ENCODE assay signal across 8 mouse cellular contexts in genomic region chr1:182340281-182340680, GRCm38 (mm10). TPM values are rescaled to one million over a fixed set of nuclear protein-coding genes. Genes with fewer than 3 reads are reported as not detected.
DNase-seq lines count a peak whose midpoint lies in the region; ATAC-seq and TF ChIP-seq lines count a peak whose summit lies in the region.

No protein-coding gene starts in this region.

- H3K79me2 ChIP-seq in heart, adult 2 months (replicated peaks; ENCODE audit: control insufficient read depth, insufficient read depth, low read length): peaks cover 9% of the 10 kb centered on the region

- H3K4me3 ChIP-seq in heart, adult 2 months: peak overlapping the region; percentile 66
- H3K4me3 ChIP-seq in forebrain, embryonic 10.5 days: peak overlapping the region; percentile 100
- H3K4me3 ChIP-seq in liver, embryonic 12.5 days: peak overlapping the region; percentile 95

- intact Hi-C loops in heart, adult 2 months (cut with DNase I): loop anchor here (2.0 kb wide), 1 partner anchor 57 kb away; the partner anchor contains the start of gene Degs1
- intact Hi-C loops in heart, postnatal 36 days (cut with DNase I): loop anchor here (2.0 kb wide), 1 partner anchor 57 kb away; the partner anchor contains the start of gene Degs1

- no peak overlapping the region for H3K9ac ChIP-seq in heart, adult 2 months (ENCODE audit: low read depth, low read length)
- H3K9ac ChIP-seq in liver, embryonic 12.5 days: peak overlapping the region; percentile 97

- peaks cover 4% of the 10 kb centered on the region for H3K4me1 ChIP-seq in heart, adult 2 months (ENCODE audit: control insufficient read depth, insufficient read depth, low read length)
- peaks cover 28% of the 10 kb centered on the region for H3K4me1 ChIP-seq in forebrain, embryonic 10.5 days
- H3K4me1 ChIP-seq in liver, embryonic 12.5 days: peaks cover 22% of the 10 kb centered on the region

- no peak for TF ChIP-seq POLR2A in heart, adult 2 months (IDR thresholded peaks at IDR 0.05; ENCODE audit: insufficient read depth, low read depth, low read length)

- peaks cover 11% of the 10 kb centered on the region for H3K36me3 ChIP-seq in heart, adult 2 months (ENCODE audit: control insufficient read depth, insufficient read depth, low read length)
- peaks cover 11% of the 10 kb centered on the region for H3K36me3 ChIP-seq in forebrain, embryonic 10.5 days (replicated peaks)
- H3K36me3 ChIP-seq in liver, embryonic 12.5 days: peaks cover 3% of the 10 kb centered on the region; the same call in 1 of the 2 replicates

- no peak for ATAC-seq in liver, embryonic 12.5 days

- H3K4me2 ChIP-seq in liver, embryonic 12.5 days: peak overlapping the region; percentile 97

- DNase-seq in heart, adult 2 months: no peak
- DNase-seq in heart, postnatal 36 days: no peak
- peak; percentile 20 for DNase-seq in 416B (ENCODE audit: low read depth)
- no peak for DNase-seq in forebrain, embryonic 10.5 days (ENCODE audit: extremely low spot score, low spot score)
- no peak for DNase-seq in spleen, postnatal 10 days (ENCODE audit: low spot score in 2 of 2)
- no peak for DNase-seq in right cerebral cortex, postnatal 25 days
- DNase-seq in layer of hippocampus, postnatal 36 days: no peak

- H3K27ac ChIP-seq in heart, adult 2 months: no peak overlapping the region
- peak overlapping the region; percentile 98 for H3K27ac ChIP-seq in forebrain, embryonic 10.5 days
- no peak overlapping the region for H3K27ac ChIP-seq in liver, embryonic 12.5 days

- H3K27me3 ChIP-seq in heart, adult 2 months (ENCODE audit: control insufficient read depth, insufficient read depth, low read length): no peaks in the 10 kb centered on the region
- no peaks in the 10 kb centered on the region for H3K27me3 ChIP-seq in forebrain, embryonic 10.5 days (ENCODE audit: poor library complexity, severe bottlenecking)
- no peaks in the 10 kb centered on the region for H3K27me3 ChIP-seq in liver, embryonic 12.5 days (replicated peaks)

- 22% methylated on average over 7 of the region's 7 CpGs for WGBS in heart, adult 2 months
- WGBS in forebrain, embryonic 10.5 days: 51% methylated on average over 7 of the region's 7 CpGs
- WGBS in liver, embryonic 12.5 days (ENCODE audit: insufficient replicate concordance): 30% methylated on average over 7 of the region's 7 CpGs

- TF ChIP-seq EP300 in heart, adult 2 months (IDR thresholded peaks at IDR 0.05; ENCODE audit: insufficient read depth, low read depth, low read length): no peak

- no peak for TF ChIP-seq CTCF in heart, adult 2 months (IDR thresholded peaks at IDR 0.05)

- H3K9me3 ChIP-seq in forebrain, embryonic 10.5 days: no peaks in the 10 kb centered on the region
- H3K9me3 ChIP-seq in liver, embryonic 12.5 days (replicated peaks): no peaks in the 10 kb centered on the region

RNA-seq across cellular contexts. Expression of gene Fbxo28, which starts 1.1 kb away (rescaled TPM):
- total RNA-seq in heart, adult 2 months (2021): 10 to 100 TPM; 20.4 to 20.9 TPM
- polyA plus RNA-seq in heart, adult 2 months (2012; rRNA removed): 7.1 and 10.8 TPM in 2 replicates
- 10 to 100 TPM; 22.8 to 24.4 TPM for total RNA-seq in heart, postnatal 36 days (2021)
- 17.6 and 20.3 TPM in 2 replicates for polyA plus RNA-seq in forebrain, embryonic 10.5 days (2016; fragmentation: Nextera tagmentation; extraction: Ambion mirVana)
- polyA plus RNA-seq in liver, embryonic 12.5 days (2016; fragmentation: Nextera tagmentation; extraction: Ambion mirVana): 11.5 and 12.7 TPM in 2 replicates
- 10 to 100 TPM; 48.5 to 51.2 TPM for total RNA-seq in layer of hippocampus, postnatal 36 days (2021)

RNA-seq across cellular contexts. Expression of gene Degs1, which starts 57.7 kb away (rescaled TPM):
- 10 to 100 TPM; 50.3 to 54.1 TPM for total RNA-seq in heart, adult 2 months (2021)
- polyA plus RNA-seq in heart, adult 2 months (2012; rRNA removed): 51.0 and 98.3 TPM in 2 replicates
- total RNA-seq in heart, postnatal 36 days (2021): 10 to 100 TPM; 59.2 to 60.7 TPM
- polyA plus RNA-seq in forebrain, embryonic 10.5 days (2016; fragmentation: Nextera tagmentation; extraction: Ambion mirVana): 64.3 and 69.1 TPM in 2 replicates
- polyA plus RNA-seq in liver, embryonic 12.5 days (2016; fragmentation: Nextera tagmentation; extraction: Ambion mirVana): 105 and 110 TPM in 2 replicates
- total RNA-seq in layer of hippocampus, postnatal 36 days (2021): 10 to 100 TPM; 72.5 to 82.4 TPM
